Mouse (Mus musculus) layer of hippocampus, postnatal 14 days (tissue): ENCODE results near the gene Hfe2. TPM values are rescaled to one million over a fixed set of nuclear protein-coding genes. Genes with fewer than 3 reads are reported as not detected.
A peak's percentile ranks its signal among the peaks of the same experiment; 100 is the strongest.

ENCODE experiments used
- DNase-seq, 2 experiments: peaks; one replicate each; pipeline ENCODE4 v3.0.0; 2021 to 2022; ENCODE audit warnings: low spot score in 2 of 2, mixed read lengths in 1 of 2
- total RNA-seq, 2 experiments: library from RNA; stranded (reverse); gene quantifications; 2 replicates each; pipeline ENCODE4 v1.2.3; 2021

Gene Hfe2
- total RNA-seq, 2 experiments from 2014 or later, result 0.16 TPM; not detected in 1

DNA sequence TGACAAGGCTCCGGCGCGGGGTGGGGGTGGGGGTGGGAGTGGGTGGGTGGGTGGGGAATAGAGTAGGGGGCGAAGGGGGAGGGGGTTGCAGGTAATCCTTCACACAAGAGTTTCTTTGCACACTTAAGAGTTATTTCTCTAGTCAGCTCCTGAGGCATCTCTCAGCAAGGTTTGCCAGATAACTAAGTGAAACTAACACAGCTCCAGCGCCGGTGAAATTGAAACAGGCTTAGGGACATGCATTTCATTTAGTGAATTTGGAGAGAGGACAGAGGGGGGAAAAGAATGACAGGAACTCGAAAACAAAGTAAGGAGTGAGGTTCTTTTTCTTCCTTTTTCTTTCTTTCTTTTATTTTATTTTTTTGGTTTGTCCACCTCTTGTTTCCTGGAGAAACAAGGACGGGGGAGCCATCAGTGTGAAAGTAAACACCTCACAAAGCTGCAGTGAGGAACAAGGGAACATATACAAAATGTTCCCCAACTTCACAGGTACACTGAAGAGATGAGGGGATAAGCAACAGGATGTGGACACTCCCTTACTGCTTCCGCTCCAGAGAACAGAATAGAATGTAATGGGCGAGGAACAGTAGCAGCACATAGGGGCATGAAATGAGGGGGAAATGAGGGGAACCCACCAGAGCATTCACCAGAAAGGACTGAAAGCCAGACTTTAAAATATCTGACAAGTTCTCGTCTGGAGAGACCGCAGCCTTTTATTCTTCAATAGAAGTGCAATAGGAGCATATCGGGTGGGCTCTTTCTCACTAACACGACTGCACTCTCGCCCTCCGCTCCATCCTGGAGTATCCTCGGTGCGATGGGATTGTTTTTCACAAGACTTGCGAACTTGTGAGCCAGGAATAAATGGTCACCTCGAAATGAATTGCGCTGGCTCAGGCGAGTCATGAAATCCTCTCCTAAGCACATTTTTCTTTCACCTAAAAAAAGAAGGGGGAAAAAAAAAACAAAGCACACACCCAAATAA, 32.0 kb downstream of the Hfe2 start:
- no peak for DNase-seq

DNA sequence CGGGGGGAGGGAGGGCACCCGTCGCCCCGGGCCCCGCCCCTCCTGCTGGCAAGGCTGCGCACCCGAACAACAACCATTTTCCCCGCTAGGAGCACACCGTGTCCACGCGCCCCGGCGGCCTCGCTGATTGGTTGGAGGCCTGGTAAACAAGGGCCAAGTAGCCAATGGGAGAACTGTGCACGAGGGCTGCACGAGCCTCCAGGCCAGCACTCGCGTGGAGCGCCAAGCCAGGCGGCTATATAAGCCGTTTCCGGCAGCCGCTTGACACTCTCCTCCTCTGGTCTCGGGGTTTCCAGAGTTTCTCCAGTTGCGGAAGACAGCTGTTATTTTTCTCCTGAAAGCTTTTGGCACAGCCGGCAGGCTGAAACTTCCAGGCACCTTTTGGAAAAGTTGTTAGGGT, 32.7 kb downstream of the Hfe2 start, which contains the start of gene Txnip:
Txnip (plus strand) TSS at position 264 of the 400 bp plus-strand sequence.
- peak; percentile 99 for DNase-seq

GRCm38 (mm10) chr3:96558159-96558558, 33.2 kb downstream of the Hfe2 start:
- no peak for DNase-seq

DNA sequence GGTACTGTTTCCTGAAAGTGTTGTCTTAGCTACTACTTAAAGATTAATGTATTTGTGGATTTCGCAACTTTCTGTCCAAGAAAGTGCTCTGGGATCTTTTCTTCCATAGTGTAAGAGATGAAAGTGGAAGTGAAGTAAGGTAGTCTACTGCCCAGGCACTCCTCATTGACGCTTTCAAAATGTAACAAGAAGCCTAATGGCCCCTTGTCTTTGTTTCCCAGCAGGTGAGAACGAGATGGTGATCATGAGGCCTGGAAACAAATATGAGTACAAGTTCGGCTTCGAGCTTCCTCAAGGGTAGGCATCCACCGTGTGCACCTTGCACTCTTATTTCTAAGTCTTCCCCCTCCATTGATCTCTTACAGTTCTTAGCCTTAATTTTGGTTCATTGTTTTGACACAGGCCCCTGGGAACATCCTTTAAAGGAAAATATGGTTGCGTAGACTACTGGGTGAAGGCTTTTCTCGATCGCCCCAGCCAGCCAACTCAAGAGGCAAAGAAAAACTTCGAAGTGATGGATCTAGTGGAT, 33.8 kb downstream of the Hfe2 start:
- DNase-seq, result no peak

DNA sequence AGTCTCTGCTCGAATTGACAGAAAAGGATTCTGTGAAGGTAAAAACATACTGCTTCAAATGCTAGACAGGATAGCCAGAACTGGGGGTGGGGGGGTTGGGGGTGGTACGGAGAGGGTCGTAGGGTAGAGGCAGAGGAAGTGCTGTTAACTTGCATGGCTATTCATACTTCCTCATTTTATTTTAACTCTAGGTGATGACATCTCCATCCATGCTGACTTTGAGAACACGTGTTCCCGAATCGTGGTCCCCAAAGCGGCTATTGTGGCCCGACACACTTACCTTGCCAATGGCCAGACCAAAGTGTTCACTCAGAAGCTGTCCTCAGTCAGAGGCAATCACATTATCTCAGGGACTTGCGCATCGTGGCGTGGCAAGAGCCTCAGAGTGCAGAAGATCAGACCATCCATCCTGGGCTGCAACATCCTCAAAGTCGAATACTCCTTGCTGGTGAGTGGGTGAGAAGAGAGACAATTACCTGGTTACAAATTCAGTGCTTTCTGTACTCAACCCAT, 34.5 kb downstream of the Hfe2 start:
- DNase-seq, result no peak

DNA sequence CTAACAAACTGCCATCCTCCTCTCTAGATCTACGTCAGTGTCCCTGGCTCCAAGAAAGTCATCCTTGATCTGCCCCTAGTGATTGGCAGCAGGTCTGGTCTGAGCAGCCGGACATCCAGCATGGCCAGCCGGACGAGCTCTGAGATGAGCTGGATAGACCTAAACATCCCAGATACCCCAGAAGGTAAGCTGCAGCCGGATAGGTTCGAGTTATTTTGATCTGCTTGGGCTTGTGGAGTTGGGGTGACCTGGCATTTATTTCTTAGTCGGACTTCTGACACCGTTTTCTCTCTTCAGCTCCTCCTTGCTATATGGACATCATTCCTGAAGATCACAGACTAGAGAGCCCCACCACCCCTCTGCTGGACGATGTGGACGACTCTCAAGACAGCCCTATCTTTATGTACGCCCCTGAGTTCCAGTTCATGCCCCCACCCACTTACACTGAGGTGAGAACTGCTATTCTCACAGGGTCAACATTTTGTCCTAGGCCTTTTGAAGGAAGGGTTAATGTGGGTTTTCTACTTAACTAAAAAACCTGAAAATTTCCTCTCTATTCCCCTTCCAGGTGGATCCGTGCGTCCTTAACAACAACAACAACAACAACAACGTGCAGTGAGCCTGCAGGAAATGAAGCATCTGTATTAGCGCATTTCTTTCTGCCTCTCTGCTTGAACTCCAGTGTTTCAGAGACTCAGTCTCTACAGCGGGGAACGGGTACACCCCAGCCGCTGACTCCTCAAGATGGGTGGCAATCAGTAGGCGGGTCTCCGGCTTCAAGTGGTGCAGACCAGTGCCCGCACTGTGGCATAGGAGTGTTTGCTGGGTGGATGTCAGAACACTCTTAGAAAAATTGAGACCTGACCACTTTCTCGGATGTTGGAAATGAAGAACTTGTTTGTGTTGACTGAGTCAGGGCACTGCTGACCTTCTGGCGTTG, 35.2 kb downstream of the Hfe2 start:
- DNase-seq, result no peak

DNA sequence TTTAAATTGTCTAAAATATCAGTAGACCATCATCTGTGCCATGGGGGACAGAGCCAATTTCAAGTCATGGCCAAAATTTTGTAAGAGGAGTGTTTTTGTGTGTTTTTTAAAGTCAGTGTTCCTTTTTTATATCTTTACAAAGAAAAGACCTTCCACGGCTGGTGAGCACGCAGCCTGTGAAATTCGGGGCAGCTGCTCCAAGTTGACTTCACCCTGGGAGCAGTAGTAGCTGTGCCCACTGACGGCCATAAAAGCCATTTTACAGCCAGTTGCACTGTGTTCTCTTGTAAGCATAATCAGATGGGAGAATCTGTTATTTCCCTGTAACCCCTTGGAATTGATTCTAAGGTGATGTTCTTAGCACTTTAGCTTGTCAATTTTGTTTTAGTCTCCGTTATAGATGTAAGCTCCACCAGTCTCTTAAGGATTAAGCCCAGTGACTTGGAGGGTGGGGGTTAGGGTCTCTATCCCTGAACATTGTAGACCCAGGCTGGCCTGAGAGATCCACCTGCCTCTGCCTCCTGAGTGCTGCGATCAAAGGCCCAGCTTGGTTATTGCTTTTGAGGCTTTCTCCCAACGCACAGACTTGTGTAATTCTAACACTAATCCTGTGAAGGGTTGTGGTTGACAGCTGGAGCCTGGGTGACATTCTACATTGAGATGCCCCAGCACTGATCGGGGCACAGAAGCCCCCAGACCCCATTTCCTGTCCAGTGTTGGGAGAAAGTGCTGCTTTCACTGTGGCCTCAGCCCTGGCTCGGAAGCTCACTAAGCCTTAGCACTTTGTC, 36.1 kb downstream of the Hfe2 start:
- DNase-seq, result no peak

- DNase-seq, result no peak
Observed at GRCm38 (mm10) chr3:96561946-96562681, 37.1 kb downstream of the Hfe2 start.

- DNase-seq, result no peak
Observed at GRCm38 (mm10) chr3:96563267-96563666, 38.3 kb downstream of the Hfe2 start.

DNA sequence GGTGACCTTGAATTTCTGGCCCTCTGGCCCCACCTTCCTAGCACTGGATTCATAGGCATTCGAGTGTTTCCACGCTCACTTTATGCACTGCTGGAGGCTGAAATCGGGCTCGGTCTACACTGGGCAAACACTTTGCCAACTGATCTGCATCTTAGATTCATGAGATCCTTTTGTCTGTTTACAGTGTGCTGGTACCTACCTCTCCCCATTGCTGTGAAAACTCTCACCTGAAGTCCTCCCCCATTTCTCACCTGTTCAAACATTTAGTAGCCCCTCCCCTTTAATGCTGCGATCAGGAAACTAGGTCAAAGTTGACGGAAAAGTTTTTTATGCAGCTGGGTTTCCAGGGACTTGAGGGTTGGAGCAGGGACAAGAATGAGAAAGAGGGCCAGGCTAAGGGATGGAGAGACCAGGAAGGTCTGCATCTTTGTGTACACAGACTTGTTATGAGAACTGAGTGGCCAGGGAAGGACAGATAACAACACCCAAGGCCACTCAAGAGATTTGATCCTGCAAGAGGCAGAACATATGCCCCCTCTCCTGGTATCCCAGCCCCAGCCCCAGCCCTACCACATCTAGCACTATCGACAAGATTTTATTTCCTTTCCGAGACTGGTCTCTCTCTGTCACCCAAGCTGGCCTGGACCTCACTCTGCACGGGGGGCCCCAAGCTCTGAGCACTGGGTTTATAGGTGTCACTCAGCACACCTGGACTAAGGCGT, 39.1 kb downstream of the Hfe2 start:
- DNase-seq, result no peak

GRCm38 (mm10) chr3:96564633-96565032, 39.7 kb downstream of the Hfe2 start:
- DNase-seq, result no peak

GRCm38 (mm10) chr3:96565105-96565504, 40.1 kb downstream of the Hfe2 start:
- DNase-seq, result no peak

- no peak for DNase-seq
Observed at GRCm38 (mm10) chr3:96566661-96567450, 41.9 kb downstream of the Hfe2 start.

DNA sequence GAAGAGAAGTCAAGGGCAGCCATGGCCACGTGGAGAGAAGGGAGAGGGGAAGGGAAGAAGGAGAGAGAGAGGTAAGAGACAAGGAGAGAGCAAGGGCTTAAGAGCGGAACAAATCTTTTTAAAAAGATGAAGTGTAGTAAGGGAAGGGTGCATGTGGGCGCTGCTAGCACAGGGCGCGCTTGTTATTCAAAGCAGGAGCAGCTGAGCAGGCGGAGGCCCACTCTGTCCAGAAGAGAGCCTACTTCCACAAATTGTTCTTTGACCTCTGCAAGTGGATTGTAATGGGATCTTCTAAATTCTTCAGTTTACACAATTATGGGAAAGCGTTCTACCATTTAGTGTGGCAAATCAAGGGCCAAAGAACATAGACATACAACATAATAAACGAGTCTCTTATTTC, 43.6 kb downstream of the Hfe2 start:
- DNase-seq, result no peak

DNA sequence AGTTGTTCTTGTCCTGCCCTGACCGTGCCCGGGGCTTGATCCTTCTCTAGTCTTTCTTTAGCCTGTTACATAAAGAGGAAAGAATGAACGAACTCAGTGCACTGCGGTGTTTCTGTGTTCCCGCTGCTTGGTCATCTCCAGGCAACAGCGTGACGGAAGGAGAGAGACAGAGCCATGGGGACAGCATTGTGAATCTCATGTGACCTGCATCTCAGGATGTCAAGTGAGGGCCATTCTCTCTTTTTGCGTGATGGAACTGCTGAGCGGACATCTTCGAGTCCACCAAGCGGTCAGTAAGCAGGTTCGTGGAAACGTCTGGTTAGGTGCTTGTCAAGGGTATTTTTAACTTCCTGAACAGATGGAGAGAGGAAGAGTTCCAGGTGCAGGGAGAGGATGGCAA, 44.5 kb downstream of the Hfe2 start:
- no peak for DNase-seq

- DNase-seq, result no peak
Observed at GRCm38 (mm10) chr3:96569966-96570605, 45.1 kb downstream of the Hfe2 start.

GRCm38 (mm10) chr3:96570643-96571042, 45.7 kb downstream of the Hfe2 start:
- no peak for DNase-seq

GRCm38 (mm10) chr3:96571336-96571735, 46.4 kb downstream of the Hfe2 start:
- no peak for DNase-seq
